Mouse (Mus musculus): Measurements from ENCODE around the gene Txnrd2. TPM values are rescaled to one million over a fixed set of nuclear protein-coding genes. Genes with fewer than 3 reads are reported as not detected.

The Txnrd2 gene
- polyA plus RNA-seq, 1 experiment from 2014 or later: 22.7 TPM

- Histone ChIP-seq H3K4me3 (no peak overlapping the region), H3K4me1 (peaks cover 22% of the 10 kb centered on the region), H3K9me3 (no peaks in the 10 kb centered on the region), H3K27ac (peak overlapping the region; percentile 43), H3K36me3 (peaks cover 16% of the 10 kb centered on the region), H3K4me2 (no peak overlapping the region), H3K27me3 (no peaks in the 10 kb centered on the region), H3K9ac (no peak overlapping the region)
- 81% methylated on average over 14 of the region's 14 CpGs for WGBS
- peak; percentile 61; the same call in 1 of the 2 replicates for ATAC-seq (ENCODE audit: borderline replicate concordance, extremely low read depth, low FRiP score, low TSS enrichment)
Observed at GRCm38 (mm10) chr16:18503566-18504342, 77.6 kb downstream of the Txnrd2 start.

- no peak for ATAC-seq (ENCODE audit: borderline replicate concordance, extremely low read depth, low FRiP score, low TSS enrichment)
- peaks cover 5% of the 10 kb centered on the region; the same call in 1 of the 2 replicates for H3K4me1 ChIP-seq
- no peak overlapping the region for H3K27ac ChIP-seq
- no peaks in the 10 kb centered on the region for H3K9me3 ChIP-seq
- H3K4me3 ChIP-seq: no peak overlapping the region
- H3K9ac ChIP-seq: no peak overlapping the region
- H3K36me3 ChIP-seq: peaks cover 6% of the 10 kb centered on the region
- no peak overlapping the region for H3K4me2 ChIP-seq
- H3K27me3 ChIP-seq: no peaks in the 10 kb centered on the region
- 93% methylated on average over 3 of the region's 3 CpGs for WGBS
Observed at GRCm38 (mm10) chr16:18506524-18507199, 80.5 kb downstream of the Txnrd2 start.

DNA sequence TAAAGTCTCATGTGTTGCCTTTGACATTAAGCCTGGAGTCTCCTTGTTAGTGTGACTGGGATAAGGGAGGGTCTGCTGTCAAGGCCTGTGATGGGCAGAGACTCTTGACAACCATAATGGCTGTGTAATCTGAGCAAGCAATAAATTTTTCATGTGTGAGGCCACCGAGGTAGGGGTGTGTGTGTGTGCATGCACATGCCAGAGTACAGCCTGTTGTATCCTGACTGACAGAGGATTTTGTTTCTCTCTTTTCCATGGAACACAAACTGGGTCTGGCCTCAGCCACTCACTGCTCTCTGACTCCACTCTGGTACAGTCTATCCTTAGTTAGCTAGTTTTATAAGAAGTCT, 81.0 kb downstream of the Txnrd2 start:
- no peak overlapping the region for H3K27ac ChIP-seq
- no peaks in the 10 kb centered on the region for H3K27me3 ChIP-seq
- H3K4me2 ChIP-seq: no peak overlapping the region
- H3K4me1 ChIP-seq: peaks cover 5% of the 10 kb centered on the region; the same call in 1 of the 2 replicates
- no peak for ATAC-seq (ENCODE audit: borderline replicate concordance, extremely low read depth, low FRiP score, low TSS enrichment)
- no peak overlapping the region for H3K4me3 ChIP-seq
- no peak overlapping the region for H3K9ac ChIP-seq
- H3K9me3 ChIP-seq: no peaks in the 10 kb centered on the region
- 32% methylated on average over 1 of the region's 1 CpGs for WGBS
- peaks cover 2% of the 10 kb centered on the region; the same call in 1 of the 2 replicates for H3K36me3 ChIP-seq

DNA sequence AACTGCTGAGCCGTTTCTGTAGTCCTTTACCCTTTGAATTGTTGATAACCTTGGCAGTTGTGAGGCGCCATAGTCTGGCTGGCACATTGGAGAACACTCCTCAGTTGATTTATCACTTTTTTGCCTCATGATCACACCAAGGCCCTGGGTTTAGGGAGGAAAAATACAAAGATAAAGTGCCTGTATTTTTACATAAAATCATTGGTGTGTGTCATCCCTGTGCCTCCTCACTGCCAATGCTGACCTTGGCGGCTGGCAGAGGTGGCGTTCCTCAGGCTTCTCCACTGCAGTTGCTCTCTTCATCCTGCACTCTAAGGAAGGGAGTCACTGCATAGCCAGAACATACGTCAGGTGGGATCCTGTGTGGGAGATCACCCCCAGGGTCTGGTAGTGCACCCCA, 85.6 kb downstream of the Txnrd2 start:
- H3K36me3 ChIP-seq: no peaks in the 10 kb centered on the region
- no peaks in the 10 kb centered on the region for H3K27me3 ChIP-seq
- WGBS: 77% methylated on average over 5 of the region's 5 CpGs
- H3K27ac ChIP-seq: no peak overlapping the region
- no peak overlapping the region for H3K9ac ChIP-seq
- H3K9me3 ChIP-seq: no peaks in the 10 kb centered on the region
- no peak overlapping the region for H3K4me3 ChIP-seq
- H3K4me2 ChIP-seq: no peak overlapping the region
- no peaks in the 10 kb centered on the region for H3K4me1 ChIP-seq
- no peak for ATAC-seq (ENCODE audit: borderline replicate concordance, extremely low read depth, low FRiP score, low TSS enrichment)

DNA sequence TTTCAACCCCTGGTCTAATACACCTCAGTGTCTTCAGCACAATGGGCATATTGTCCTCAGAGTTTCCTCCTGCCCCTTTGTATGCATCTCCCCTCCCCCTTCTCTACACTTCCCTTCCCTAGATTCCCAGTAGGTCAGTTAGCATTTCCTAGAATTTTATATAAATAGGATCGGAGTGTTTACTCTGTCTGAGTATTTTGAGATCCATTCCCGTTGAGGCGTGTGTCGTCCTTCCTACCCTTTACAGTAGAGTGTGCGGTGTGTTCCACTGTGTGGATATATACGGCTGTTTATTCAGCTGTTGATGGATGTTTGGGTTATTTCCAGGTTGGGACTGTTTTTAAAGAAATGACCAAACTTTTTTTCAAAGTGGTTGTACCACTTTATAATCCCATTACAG, 87.3 kb downstream of the Txnrd2 start:
- H3K4me1 ChIP-seq: no peaks in the 10 kb centered on the region
- H3K36me3 ChIP-seq: no peaks in the 10 kb centered on the region
- H3K9me3 ChIP-seq: no peaks in the 10 kb centered on the region
- ATAC-seq (ENCODE audit: borderline replicate concordance, extremely low read depth, low FRiP score, low TSS enrichment): no peak; the same call in 1 of the 2 replicates
- H3K27me3 ChIP-seq: no peaks in the 10 kb centered on the region
- 16% methylated on average over 6 of the region's 6 CpGs for WGBS
- H3K4me3 ChIP-seq: no peak overlapping the region
- no peak overlapping the region for H3K9ac ChIP-seq
- H3K4me2 ChIP-seq: no peak overlapping the region
- H3K27ac ChIP-seq: no peak overlapping the region

DNA sequence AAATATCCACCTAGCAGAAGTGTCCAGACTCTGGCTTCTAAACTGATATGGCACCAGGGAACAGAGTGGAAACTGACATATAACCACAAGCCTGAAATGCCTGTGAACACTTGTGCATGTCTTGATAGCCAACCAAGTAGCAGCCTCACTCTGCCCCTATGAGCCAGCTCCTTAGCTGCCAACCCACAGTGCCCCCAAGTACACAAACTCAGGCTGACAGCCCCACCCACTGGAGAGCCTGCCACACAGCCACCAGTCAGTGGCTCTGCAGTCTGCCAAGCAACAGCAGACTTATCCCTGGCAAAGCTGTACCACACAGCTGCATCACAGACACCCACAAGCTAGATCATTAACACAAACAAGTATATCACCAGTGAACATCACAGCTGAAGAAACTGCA, 91.9 kb downstream of the Txnrd2 start:
- Histone ChIP-seq H3K27me3 (no peaks in the 10 kb centered on the region), H3K27ac (no peak overlapping the region), H3K9ac (no peak overlapping the region), H3K36me3 (no peaks in the 10 kb centered on the region), H3K4me2 (no peak overlapping the region), H3K9me3 (no peaks in the 10 kb centered on the region), H3K4me1 (no peaks in the 10 kb centered on the region), H3K4me3 (no peak overlapping the region)
- no peak for ATAC-seq (ENCODE audit: borderline replicate concordance, extremely low read depth, low FRiP score, low TSS enrichment)

DNA sequence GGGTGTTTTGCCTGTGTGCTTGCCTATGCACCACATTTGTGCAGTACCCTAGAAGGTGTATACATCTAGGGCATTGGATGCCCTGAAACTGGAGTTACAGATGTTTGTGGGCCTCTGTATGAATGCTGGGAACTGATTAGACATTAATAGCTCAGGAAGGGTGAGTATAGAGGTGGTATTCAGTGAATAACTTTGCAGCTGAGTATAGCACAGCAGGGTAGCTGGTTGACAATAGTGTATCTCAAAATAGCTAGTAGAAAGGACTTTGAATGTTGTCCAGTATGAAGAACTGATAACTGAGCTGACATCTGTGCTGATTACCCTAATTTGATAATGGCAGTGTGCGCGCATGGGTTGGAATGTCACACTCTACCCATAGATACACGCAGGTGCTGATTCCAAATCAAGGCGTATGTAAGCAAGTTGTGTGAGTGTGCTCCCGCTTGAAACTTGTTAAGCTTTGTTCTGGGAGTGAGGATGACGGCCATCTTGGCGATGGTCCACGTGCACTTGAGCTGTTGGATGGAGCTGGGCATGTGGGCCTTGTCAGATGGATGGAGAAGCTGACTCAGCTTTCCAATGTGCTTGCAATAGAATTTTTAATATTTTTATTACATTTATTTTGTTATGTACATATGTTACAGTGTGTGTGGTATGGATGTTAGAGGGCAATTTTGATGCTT, 97.5 kb downstream of the Txnrd2 start:
- no peaks in the 10 kb centered on the region for H3K9me3 ChIP-seq
- H3K36me3 ChIP-seq: no peaks in the 10 kb centered on the region
- WGBS: 80% methylated on average over 8 of the region's 8 CpGs
- H3K27ac ChIP-seq: no peak overlapping the region
- no peak overlapping the region for H3K4me3 ChIP-seq
- H3K9ac ChIP-seq: no peak overlapping the region
- H3K27me3 ChIP-seq: no peaks in the 10 kb centered on the region
- H3K4me1 ChIP-seq: no peaks in the 10 kb centered on the region
- no peak overlapping the region for H3K4me2 ChIP-seq
- ATAC-seq (ENCODE audit: borderline replicate concordance, extremely low read depth, low FRiP score, low TSS enrichment): no peak

GRCm38 (mm10) chr16:18528656-18529055, 102.5 kb downstream of the Txnrd2 start:
- Histone ChIP-seq H3K27ac (no peak overlapping the region), H3K36me3 (no peaks in the 10 kb centered on the region), H3K4me3 (no peak overlapping the region), H3K9ac (no peak overlapping the region), H3K4me2 (no peak overlapping the region), H3K27me3 (no peaks in the 10 kb centered on the region), H3K4me1 (no peaks in the 10 kb centered on the region), H3K9me3 (no peaks in the 10 kb centered on the region)
- no peak for ATAC-seq (ENCODE audit: borderline replicate concordance, extremely low read depth, low FRiP score, low TSS enrichment)
- WGBS: 83% methylated on average over 5 of the region's 5 CpGs

Other genes starting within 250 kb of the Txnrd2 start
- not detected in 2 replicates for gene Ccdc188, start 208.5 kb upstream of the Txnrd2 start, polyA plus RNA-seq (2015; fragmentation: Nextera tagmentation; extraction: Ambion mirVana)
- gene Zdhhc8, start 191.2 kb upstream of the Txnrd2 start, polyA plus RNA-seq (2015; fragmentation: Nextera tagmentation; extraction: Ambion mirVana): 19.7 and 20.6 TPM in 2 replicates
- 103 and 106 TPM in 2 replicates for gene Trmt2a, start 177.7 kb upstream of the Txnrd2 start, polyA plus RNA-seq (2015; fragmentation: Nextera tagmentation; extraction: Ambion mirVana)
- 580 and 615 TPM in 2 replicates for gene Ranbp1, start 177.7 kb upstream of the Txnrd2 start, polyA plus RNA-seq (2015; fragmentation: Nextera tagmentation; extraction: Ambion mirVana)
- gene Gm49776, start 168.1 kb upstream of the Txnrd2 start, polyA plus RNA-seq (2015; fragmentation: Nextera tagmentation; extraction: Ambion mirVana): 2.1 and 2.4 TPM in 2 replicates
- gene Dgcr8, start 137.1 kb upstream of the Txnrd2 start, polyA plus RNA-seq (2015; fragmentation: Nextera tagmentation; extraction: Ambion mirVana): 28.5 and 32.2 TPM in 2 replicates
- 24.6 and 33.0 TPM in 2 replicates for gene Tango2, start 78.3 kb upstream of the Txnrd2 start, polyA plus RNA-seq (2015; fragmentation: Nextera tagmentation; extraction: Ambion mirVana)
- 29.7 and 35.5 TPM in 2 replicates for gene Arvcf, start 78.2 kb upstream of the Txnrd2 start, polyA plus RNA-seq (2015; fragmentation: Nextera tagmentation; extraction: Ambion mirVana)
- 112 and 122 TPM in 2 replicates for gene Comt, start 468 bp downstream of the Txnrd2 start, polyA plus RNA-seq (2015; fragmentation: Nextera tagmentation; extraction: Ambion mirVana)
- 15.7 and 17.0 TPM in 2 replicates for gene Gnb1l, start 72.3 kb downstream of the Txnrd2 start, polyA plus RNA-seq (2015; fragmentation: Nextera tagmentation; extraction: Ambion mirVana)
- 4.9 and 5.4 TPM in 2 replicates for gene Rtl10, start 72.5 kb downstream of the Txnrd2 start, polyA plus RNA-seq (2015; fragmentation: Nextera tagmentation; extraction: Ambion mirVana)
- gene Tbx1, start 164.3 kb downstream of the Txnrd2 start, polyA plus RNA-seq (2015; fragmentation: Nextera tagmentation; extraction: Ambion mirVana): 10.9 and 13.1 TPM in 2 replicates
- 2.8 and 4.3 TPM in 2 replicates for gene Gp1bb, start 196.0 kb downstream of the Txnrd2 start, polyA plus RNA-seq (2015; fragmentation: Nextera tagmentation; extraction: Ambion mirVana)
- 3.2 and 4.0 TPM in 2 replicates for gene Gm49601, start 200.0 kb downstream of the Txnrd2 start, polyA plus RNA-seq (2015; fragmentation: Nextera tagmentation; extraction: Ambion mirVana)
- gene Sept5, start 203.6 kb downstream of the Txnrd2 start, polyA plus RNA-seq (2015; fragmentation: Nextera tagmentation; extraction: Ambion mirVana): 20.2 and 20.9 TPM in 2 replicates